Mouse (Mus musculus) lung, adult 2 months (tissue): ENCODE data around the gene Cyb561d2. TPM values are rescaled to one million over a fixed set of nuclear protein-coding genes. Genes with fewer than 3 reads are reported as not detected.

Experiments
- DNase-seq: peaks from one replicate; pipeline ENCODE4 v3.0.0; 2022
- H3K4me1 ChIP-seq: fragments of 200-500 bp; 2 replicates; pipeline ENCODE4 v1.6.1; 2011; ENCODE audit warnings: low read length; ENCODE audit not compliant: control insufficient read depth, insufficient read depth
- H3K4me3 ChIP-seq: fragments of 200-500 bp; replicated peaks from 2 replicates; pipeline ENCODE3; 2011; ENCODE audit warnings: low read depth, mild to moderate bottlenecking, control low read depth, low read length; ENCODE audit errors: extremely low read depth
- CTCF ChIP-seq: fragments of 200-500 bp; IDR thresholded peaks from 2 replicates; pipeline ENCODE4 v1.5.1; 2011; ENCODE audit warnings: mild to moderate bottlenecking, low read length, control low read depth; ENCODE audit not compliant: insufficient read depth
- POLR2A ChIP-seq: fragments of 200-500 bp; IDR thresholded peaks from 2 replicates; pipeline ENCODE4 v1.6.1; 2011; ENCODE audit warnings: low read depth, mild to moderate bottlenecking, control low read depth, low read length, borderline replicate concordance; ENCODE audit errors: extremely low read depth
- WGBS: fragments of 180-500 bp; shearing (Covaris S2); methylation state at CpG from one replicate; pipeline ENCODE4 v1.1.7; 2018; 5-methylcytosine and 5-hydroxymethylcytosine counted together
- polyA plus RNA-seq: library from polyadenylated mRNA; depleted of rRNA; stranded (reverse); fragments of >200 nt; gene quantifications from 2 replicates; pipeline ENCODE4 v1.2.3, GENCODE M21; 2012

Cyb561d2 gene
- polyA plus RNA-seq, 1 experiment, result 37.1 TPM

DNA sequence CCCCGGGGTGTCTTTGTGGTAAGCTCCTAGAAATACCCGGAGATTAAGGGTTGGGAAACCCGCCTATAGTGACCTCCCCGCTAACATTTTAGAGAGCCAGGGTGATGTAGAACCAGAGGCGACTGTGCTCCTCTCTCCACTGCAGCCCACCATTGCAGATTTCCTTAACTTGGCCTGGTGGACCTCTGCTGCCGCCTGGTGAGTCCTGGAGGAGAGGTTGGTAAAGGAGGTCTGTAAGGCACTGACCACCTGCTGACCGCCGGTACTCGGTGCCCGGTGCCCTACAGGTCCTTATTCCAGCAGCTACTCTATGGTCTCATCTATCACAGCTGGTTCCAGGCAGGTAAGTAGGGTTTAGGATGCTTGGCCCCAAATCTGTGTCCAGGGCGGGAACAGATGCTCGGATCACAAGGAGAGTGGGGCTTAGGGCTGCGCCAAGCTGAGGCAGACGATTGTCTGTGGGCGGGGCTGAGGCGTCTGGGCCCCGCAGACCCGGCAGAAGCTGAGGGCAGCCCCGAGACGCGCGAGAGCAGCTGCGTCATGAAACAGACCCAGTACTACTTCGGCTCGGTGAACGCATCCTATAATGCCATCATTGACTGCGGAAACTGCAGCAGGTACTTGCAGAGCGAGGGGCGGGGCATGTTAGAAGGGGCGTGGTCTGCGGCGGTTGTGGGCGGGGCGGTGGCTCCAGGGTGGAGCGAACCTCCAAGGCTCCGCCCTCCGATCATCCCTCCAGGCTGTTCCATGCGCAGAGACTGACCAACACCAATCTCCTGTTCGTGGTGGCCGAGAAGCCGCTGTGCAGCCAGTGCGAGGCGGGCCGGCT is 15.6 kb downstream of the Cyb561d2 start:
- peaks cover 5% of the 10 kb centered on the region for H3K4me1 ChIP-seq
- peak; percentile 69 for DNase-seq
- peak overlapping the region; percentile 28 for H3K4me3 ChIP-seq
- TF ChIP-seq CTCF (no peak), POLR2A (no peak)
- WGBS, result 7% methylated on average over 44 of the region's 44 CpGs

DNA sequence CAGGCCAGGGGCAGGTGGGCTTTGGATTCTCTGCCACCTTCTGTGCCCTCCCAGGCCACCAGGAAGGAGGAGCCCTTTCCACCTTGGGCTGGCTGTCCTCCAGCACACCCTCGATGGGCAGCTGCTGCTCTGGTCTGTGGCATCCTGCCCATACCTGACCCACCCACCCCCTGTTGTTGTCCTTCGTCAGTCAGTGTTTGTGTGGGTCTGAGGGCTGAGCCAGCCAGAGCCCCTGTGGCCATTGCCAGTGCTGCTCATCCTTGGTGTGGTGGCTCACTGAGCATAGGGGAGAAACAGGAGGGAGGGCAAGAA is 19.6 kb downstream of the Cyb561d2 start:
- Histone ChIP-seq H3K4me1 (peaks cover 5% of the 10 kb centered on the region), H3K4me3 (no peak overlapping the region)
- no peak for DNase-seq
- WGBS, result 14% methylated on average over 2 of the region's 2 CpGs
- no peak for TF ChIP-seq CTCF
- TF ChIP-seq POLR2A, result no peak

DNA sequence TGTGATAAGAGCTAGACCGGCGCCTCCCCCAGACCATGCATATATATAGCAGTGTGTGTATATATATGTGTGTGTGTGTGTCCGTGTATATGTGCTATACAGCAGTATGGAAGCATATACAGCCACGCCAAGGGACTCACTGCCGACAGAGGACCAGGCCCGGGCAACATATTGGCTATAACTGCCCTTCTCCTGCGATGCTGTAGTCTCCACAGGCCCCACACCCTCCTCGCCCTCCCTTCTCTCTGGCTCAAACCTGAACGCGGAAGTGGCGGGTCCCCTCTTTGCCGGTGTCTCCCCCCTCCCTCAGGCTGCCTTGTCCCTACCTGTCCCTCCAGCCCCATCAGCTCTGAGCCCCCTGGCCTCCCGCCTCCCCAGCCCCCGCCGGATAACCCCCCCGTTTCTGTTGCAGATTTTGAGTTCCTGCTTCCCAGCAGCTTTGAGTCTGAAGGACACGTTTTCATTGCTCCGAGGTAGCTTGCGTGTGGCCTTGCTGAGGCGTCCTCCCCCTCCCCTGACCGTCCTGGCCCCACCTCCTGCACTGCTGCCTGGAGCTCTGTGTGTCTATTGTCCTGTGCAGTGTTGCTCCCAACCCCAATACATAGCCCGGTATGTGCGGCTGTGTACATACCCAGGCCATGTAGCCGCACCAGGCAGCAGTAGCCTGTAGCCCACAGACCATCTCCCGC is 20.1 kb downstream of the Cyb561d2 start:
- Histone ChIP-seq H3K4me1 (peaks cover 3% of the 10 kb centered on the region; the same call in 1 of the 2 replicates), H3K4me3 (no peak overlapping the region)
- no peak for DNase-seq
- WGBS, result 19% methylated on average over 25 of the region's 25 CpGs
- TF ChIP-seq CTCF (no peak), POLR2A (no peak)

DNA sequence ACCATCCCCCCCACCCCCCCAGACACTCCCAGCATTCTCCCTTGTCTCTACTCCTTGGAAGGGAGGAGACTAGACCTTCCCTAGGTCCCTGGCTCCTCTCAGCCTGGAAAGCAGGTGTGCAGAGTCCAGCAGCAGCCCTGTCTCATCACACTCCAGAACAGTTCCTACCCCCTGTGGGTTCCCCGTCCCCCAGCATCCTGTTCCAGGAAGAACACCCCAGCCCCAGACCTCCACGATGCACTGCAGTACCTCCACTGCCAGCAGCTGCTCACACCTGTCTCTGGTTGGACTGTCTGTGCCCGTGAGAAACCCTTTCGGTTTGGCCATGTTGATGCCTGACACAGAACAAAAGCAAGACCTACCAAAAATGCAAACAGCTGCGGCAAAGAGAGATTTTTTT is 20.8 kb downstream of the Cyb561d2 start:
- H3K4me3 ChIP-seq, result no peak overlapping the region
- TF ChIP-seq CTCF, result no peak
- TF ChIP-seq POLR2A, result no peak
- no peak for DNase-seq
- H3K4me1 ChIP-seq, result no peaks in the 10 kb centered on the region
- WGBS, result 47% methylated on average over 5 of the region's 5 CpGs

DNA sequence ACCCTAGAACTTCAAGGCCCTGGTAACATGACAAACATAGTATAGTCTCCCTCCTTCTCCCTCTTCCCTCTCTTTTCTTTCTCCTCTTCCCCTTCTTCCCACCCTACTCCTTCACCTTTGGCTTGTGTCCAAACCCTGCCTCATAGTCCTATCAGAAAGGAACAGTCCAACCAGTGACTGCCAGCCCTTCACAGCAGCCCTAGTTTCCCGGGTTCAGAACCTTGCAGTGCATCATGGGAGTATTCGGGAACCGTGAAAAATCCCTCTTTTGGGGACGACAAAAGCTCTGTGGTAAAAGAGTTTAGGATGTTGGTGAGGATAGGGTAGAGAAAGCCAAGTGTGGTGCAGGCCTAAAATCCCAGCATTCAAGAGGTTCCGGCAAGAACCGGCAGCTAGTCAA is 21.7 kb downstream of the Cyb561d2 start:
- TF ChIP-seq POLR2A (no peak), CTCF (no peak)

DNA sequence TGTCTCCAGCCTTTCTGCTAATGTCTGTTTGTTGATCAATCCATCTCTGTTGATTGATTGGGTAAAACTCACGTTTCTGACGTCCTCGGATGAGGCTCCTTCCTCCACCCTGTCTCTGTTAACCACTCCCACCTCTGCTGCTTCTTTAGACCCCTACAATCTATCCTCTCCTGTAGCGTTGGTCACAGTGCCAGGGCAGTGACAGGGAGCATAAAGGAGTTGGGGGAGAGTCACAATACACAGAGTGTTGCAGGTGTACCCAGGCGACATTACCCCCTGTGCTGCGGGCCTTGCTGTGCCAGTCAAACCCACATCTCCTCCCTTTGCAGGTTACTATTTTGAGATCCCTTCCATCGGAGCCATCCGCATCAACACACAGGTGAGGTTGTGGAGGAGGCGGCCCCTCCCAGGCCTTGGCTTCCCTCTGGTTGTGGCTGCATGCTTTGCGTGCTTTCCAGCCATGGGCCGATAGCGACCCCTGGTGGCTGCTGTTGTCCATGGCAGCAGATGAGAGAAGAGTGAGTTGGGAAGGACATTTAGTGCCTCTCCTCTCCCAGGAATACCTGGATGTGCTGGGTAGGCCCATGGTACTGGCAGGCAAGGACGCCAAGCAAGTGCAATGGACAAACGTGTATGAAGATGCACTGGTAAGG is 27.6 kb downstream of the Cyb561d2 start:
- Histone ChIP-seq H3K4me3 (no peak overlapping the region), H3K4me1 (no peaks in the 10 kb centered on the region)
- peak; percentile 92 for TF ChIP-seq CTCF
- no peak for TF ChIP-seq POLR2A
- peak; percentile 80 for DNase-seq
- 18% methylated on average over 14 of the region's 14 CpGs for WGBS

More for the DNA sequence above, 21.7 kb downstream of the Cyb561d2 start:
- DNase-seq, result no peak
- Histone ChIP-seq H3K4me1 (no peaks in the 10 kb centered on the region), H3K4me3 (no peak overlapping the region)
- 67% methylated on average over 6 of the region's 6 CpGs for WGBS

DNA sequence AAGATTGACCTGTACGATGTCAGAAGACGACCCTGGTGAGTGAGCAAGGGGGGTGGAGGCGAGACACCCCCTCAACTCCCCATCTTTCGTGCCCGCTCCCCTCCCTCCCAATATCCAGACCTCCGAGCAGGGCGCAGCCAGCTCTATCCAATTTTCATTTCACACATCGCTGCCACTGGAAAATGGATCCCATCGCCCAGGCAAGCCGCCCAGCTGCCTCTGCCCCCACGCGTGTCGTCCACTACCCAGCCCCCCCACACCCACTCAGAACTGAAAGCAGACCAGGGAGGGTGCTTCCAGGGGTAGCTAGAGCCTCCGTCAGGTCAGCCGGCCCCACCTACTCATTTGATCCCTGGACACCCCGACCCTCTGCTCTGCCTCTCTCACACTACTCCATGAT is 29.7 kb downstream of the Cyb561d2 start:
- TF ChIP-seq POLR2A (no peak), CTCF (no peak)
- Histone ChIP-seq H3K4me3 (no peak overlapping the region), H3K4me1 (no peaks in the 10 kb centered on the region)
- no peak for DNase-seq
- 83% methylated on average over 16 of the region's 16 CpGs for WGBS

DNA sequence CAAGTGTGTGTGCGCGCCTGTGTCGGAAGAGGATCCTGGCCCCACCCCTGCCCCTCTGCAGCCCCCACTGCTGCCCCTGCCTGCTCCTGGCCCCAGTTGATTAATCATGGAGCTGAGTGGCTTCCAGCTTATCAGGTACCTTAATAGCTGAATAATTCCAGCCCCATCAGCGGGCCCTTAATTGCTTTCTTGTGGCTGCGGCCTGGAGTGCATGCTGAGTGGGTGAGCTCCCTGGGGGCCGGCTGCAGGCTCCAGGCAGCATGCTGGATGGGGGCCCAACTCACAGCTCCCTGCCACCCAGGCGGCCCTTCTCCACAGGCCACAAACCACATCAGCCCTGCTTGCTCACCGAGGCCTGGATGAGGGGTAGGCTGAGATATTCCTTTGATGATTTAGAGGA is 30.6 kb downstream of the Cyb561d2 start:
- Histone ChIP-seq H3K4me3 (no peak overlapping the region), H3K4me1 (no peaks in the 10 kb centered on the region)
- TF ChIP-seq POLR2A (no peak), CTCF (no peak)
- DNase-seq, result no peak
- 55% methylated on average over 8 of the region's 8 CpGs for WGBS

DNA sequence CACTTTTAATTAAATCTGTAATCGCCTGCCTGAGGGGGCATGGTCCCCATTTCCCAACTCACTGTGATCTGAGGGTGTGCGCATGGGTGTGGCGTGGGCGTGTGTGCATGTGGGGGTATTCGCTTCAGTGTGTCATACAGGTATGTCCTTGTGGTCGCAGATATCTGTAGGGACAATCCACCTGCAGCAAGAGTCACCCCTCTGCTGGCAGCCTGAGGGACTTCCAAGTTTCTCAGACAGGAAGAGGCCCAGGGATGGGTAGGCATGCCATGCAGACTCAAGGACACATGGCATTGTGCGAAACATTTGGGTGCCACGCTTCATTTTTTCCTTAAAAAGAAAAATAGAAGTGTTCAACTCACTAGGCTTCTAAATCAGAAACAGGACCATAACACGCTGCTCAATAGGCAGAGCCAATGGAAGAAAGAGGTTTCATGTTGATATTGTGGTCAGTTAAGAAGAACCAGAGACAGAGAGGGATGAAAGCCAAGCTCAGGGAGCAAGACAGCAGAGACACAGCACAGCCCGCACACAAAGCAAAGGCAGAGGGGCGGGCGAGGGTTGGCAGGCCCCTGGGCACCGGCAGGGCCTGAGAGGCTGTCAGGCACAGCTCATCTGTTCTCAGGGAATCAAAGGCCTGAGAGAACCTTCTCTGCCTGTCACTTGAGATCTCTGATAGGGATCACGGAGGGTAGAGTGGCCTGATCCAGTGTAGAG is 31.5 kb downstream of the Cyb561d2 start:
- Histone ChIP-seq H3K4me3 (no peak overlapping the region), H3K4me1 (no peaks in the 10 kb centered on the region)
- no peak for DNase-seq
- no peak for TF ChIP-seq POLR2A
- TF ChIP-seq CTCF, result no peak
- WGBS, result 71% methylated on average over 14 of the region's 14 CpGs
